Mouse (Mus musculus) hindbrain, embryonic 15.5 days (tissue): ENCODE measurements around the gene 4933400A11Rik. TPM values are rescaled to one million over a fixed set of nuclear protein-coding genes. Genes with fewer than 3 reads are reported as not detected.
A peak's percentile ranks its signal among the peaks of the same experiment; 100 is the strongest.

Source experiments
- ATAC-seq: fragments of 200-750 bp; cut with Nextera tagmentation; 2 replicates; pipeline ENCODE4 v1.8.0; 2017; ENCODE audit warnings: low read depth, moderate number of reproducible peaks, moderate TSS enrichment; ENCODE audit not compliant: low FRiP score
- H3K27ac ChIP-seq: fragments of 300-500 bp; sonication (generic); replicated peaks from 2 replicates; pipeline ENCODE4 v1.5.1; 2015; ENCODE audit warnings: mild to moderate bottlenecking, inconsistent platforms
- H3K27me3 ChIP-seq: fragments of 300-500 bp; sonication (generic); 2 replicates; pipeline ENCODE4 v1.6.1; 2015; ENCODE audit warnings: control low read depth, inconsistent platforms
- H3K36me3 ChIP-seq: fragments of 300-500 bp; sonication (generic); 2 replicates; pipeline ENCODE4 v1.6.1; 2015; ENCODE audit warnings: control low read depth, inconsistent platforms
- H3K4me1 ChIP-seq: fragments of 300-500 bp; sonication (generic); replicated peaks from 2 replicates; pipeline ENCODE4 v1.6.1; 2015; ENCODE audit warnings: control low read depth, inconsistent platforms
- H3K4me2 ChIP-seq: fragments of 300-500 bp; sonication (generic); 2 replicates; pipeline ENCODE4 v1.6.1; 2015; ENCODE audit warnings: moderate library complexity, mild to moderate bottlenecking, inconsistent platforms
- H3K4me3 ChIP-seq: fragments of 300-500 bp; sonication (generic); 2 replicates; pipeline ENCODE4 v1.5.1; 2015; ENCODE audit warnings: mild to moderate bottlenecking, inconsistent platforms
- H3K9ac ChIP-seq: fragments of 300-500 bp; sonication (generic); 2 replicates; pipeline ENCODE4 v1.6.1; 2015; ENCODE audit warnings: inconsistent platforms
- H3K9me3 ChIP-seq: fragments of 300-500 bp; sonication (generic); 2 replicates; pipeline ENCODE4 v1.6.1; 2016; ENCODE audit warnings: control low read depth, inconsistent platforms
- WGBS: fragments of 180-500 bp; shearing (Covaris S2); methylation state at CpG from one replicate; pipeline ENCODE4 v1.1.7; 2015; 5-methylcytosine and 5-hydroxymethylcytosine counted together
- polyA plus RNA-seq: library from polyadenylated mRNA; unstranded; fragments of >200 nt; fragmentation: Nextera tagmentation; extraction: Ambion mirVana; gene quantifications from 2 replicates; pipeline ENCODE4 v1.2.1, GENCODE M21; 2015

Gene 4933400A11Rik
- 0.16 and 0.20 TPM in 2 replicates for polyA plus RNA-seq

DNA sequence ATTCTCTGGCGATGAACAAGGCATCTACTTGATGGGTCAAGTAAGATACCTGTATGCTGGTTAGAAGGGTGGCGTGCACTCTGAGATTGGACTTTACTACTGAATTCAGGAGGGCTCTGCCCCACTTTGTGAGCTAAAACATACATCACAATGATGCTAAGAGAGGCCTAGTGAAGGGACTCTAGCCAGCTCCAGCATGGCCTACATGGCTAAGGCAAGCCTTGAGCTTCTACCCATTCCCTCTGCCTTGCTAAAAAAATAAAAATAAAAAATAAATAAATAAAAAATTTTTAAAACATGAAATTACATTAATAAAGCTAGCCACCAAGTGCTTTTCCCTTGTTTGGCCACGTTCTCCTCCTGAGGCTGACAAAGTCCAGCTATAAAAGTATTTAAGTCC, at the start of gene 4933400A11Rik:
4933400A11Rik (minus strand) TSS at position 101 of the 400 bp plus-strand sequence.
- no peaks in the 10 kb centered on the region for H3K9me3 ChIP-seq
- no peaks in the 10 kb centered on the region for H3K36me3 ChIP-seq
- no peak within 1 kb of the TSS for H3K27ac ChIP-seq
- no peak within 1 kb of the TSS for H3K9ac ChIP-seq
- no peaks in the 10 kb centered on the region for H3K4me1 ChIP-seq
- no peak for ATAC-seq
- no peak within 1 kb of the TSS for H3K4me3 ChIP-seq
- peaks cover under 1% of the 10 kb centered on the region; the same call in 1 of the 2 replicates for H3K27me3 ChIP-seq
- WGBS: 90% methylated on average over 3 of the region's 3 CpGs
- H3K4me2 ChIP-seq: no peak within 1 kb of the TSS

DNA sequence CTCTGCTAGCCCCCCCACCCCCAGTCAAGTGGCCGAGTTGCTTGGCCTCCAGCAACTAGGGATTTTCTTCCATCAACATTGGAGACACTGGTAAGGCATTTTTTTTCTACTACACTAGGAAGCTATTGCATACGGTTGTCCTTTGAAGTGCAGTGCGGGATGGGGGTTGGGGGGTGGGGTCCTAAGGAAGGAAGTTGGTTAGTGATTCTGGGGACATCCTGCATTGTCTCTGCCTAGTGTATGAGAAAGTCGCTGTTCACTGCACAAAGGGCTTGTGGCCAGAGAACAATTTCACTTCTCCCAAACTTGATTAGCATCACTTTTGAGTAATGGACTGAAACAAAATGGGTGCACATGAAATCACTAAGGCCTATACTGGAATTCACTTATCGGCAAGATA, 48.7 kb upstream of the 4933400A11Rik start:
- no peak overlapping the region for H3K4me3 ChIP-seq

GRCm38 (mm10) chrX:169827720-169828119, 48.3 kb upstream of the 4933400A11Rik start:
- no peaks in the 10 kb centered on the region for H3K9me3 ChIP-seq
- peak overlapping the region; percentile 53; the same call in 1 of the 2 replicates for H3K27ac ChIP-seq
- H3K9ac ChIP-seq: no peak overlapping the region
- H3K4me3 ChIP-seq: no peak overlapping the region
- peak overlapping the region; percentile 31; the same call in 1 of the 2 replicates for H3K4me2 ChIP-seq
- H3K27me3 ChIP-seq: peaks cover 12% of the 10 kb centered on the region; the same call in 1 of the 2 replicates
- 0 out of 2 replicates have a peak, but pooled peaks cover 3% of the 10 kb centered on the region for H3K4me1 ChIP-seq
- 16% methylated on average over 7 of the region's 7 CpGs for WGBS
- no peak for ATAC-seq
- no peaks in the 10 kb centered on the region for H3K36me3 ChIP-seq

More for the DNA sequence above, 48.7 kb upstream of the 4933400A11Rik start:
- no peaks in the 10 kb centered on the region for H3K36me3 ChIP-seq
- H3K27me3 ChIP-seq: peaks cover 12% of the 10 kb centered on the region; the same call in 1 of the 2 replicates
- no peak for ATAC-seq
- H3K4me2 ChIP-seq: peak overlapping the region; percentile 31; the same call in 1 of the 2 replicates
- 19% methylated on average over 5 of the region's 5 CpGs for WGBS
- no peaks in the 10 kb centered on the region for H3K9me3 ChIP-seq
- H3K27ac ChIP-seq: no peak overlapping the region
- 0 out of 2 replicates have a peak, but pooled peaks cover 3% of the 10 kb centered on the region for H3K4me1 ChIP-seq
- no peak overlapping the region for H3K9ac ChIP-seq

- 31% methylated on average over 10 of the region's 10 CpGs for WGBS
- Histone ChIP-seq H3K9ac (no peak overlapping the region), H3K4me2 (peak overlapping the region; percentile 19; the same call in 1 of the 2 replicates), H3K36me3 (no peaks in the 10 kb centered on the region), H3K27ac (no peak overlapping the region), H3K9me3 (no peaks in the 10 kb centered on the region), H3K4me3 (no peak overlapping the region), H3K27me3 (peaks cover 13% of the 10 kb centered on the region; the same call in 1 of the 2 replicates), H3K4me1 (0 out of 2 replicates have a peak, but pooled peaks cover 3% of the 10 kb centered on the region)
- peak; percentile 61; the same call in 1 of the 2 replicates for ATAC-seq
Observed at GRCm38 (mm10) chrX:169826947-169827346, 47.5 kb upstream of the 4933400A11Rik start.

- Histone ChIP-seq H3K36me3 (no peaks in the 10 kb centered on the region), H3K27ac (no peak overlapping the region), H3K9ac (no peak overlapping the region), H3K4me2 (no peak overlapping the region), H3K9me3 (no peaks in the 10 kb centered on the region), H3K27me3 (peaks cover 10% of the 10 kb centered on the region; the same call in 1 of the 2 replicates), H3K4me3 (no peak overlapping the region), H3K4me1 (no peaks in the 10 kb centered on the region)
- 71% methylated on average over 1 of the region's 1 CpGs for WGBS
- no peak for ATAC-seq
Observed at GRCm38 (mm10) chrX:169813673-169814072, 34.2 kb upstream of the 4933400A11Rik start.

GRCm38 (mm10) chrX:169811783-169812182, 32.3 kb upstream of the 4933400A11Rik start:
- 81% methylated on average over 2 of the region's 2 CpGs for WGBS
- Histone ChIP-seq H3K4me2 (no peak overlapping the region), H3K4me1 (no peaks in the 10 kb centered on the region), H3K9me3 (no peaks in the 10 kb centered on the region), H3K27me3 (peaks cover 10% of the 10 kb centered on the region; the same call in 1 of the 2 replicates), H3K4me3 (no peak overlapping the region), H3K36me3 (no peaks in the 10 kb centered on the region), H3K9ac (no peak overlapping the region), H3K27ac (no peak overlapping the region)
- no peak for ATAC-seq

DNA sequence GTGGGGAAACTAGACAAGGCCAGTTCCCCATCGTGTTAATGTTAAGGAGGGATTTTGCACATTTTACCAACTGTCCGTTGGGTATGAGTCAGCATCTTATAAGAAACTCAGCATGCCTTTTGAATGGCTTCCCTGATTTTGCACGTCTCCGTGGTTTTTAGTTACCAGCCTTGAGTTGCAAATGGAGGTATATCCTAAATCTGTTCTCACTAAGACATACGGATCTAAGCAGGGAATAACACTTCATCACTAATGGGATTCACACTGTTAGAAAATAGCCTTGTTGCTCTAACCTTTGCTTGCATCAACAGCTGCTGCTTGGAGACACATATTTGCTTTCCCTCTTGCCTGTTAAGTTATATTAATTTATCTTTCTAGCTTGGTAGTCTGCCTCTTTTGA, 31.9 kb upstream of the 4933400A11Rik start:
- Histone ChIP-seq H3K9me3 (no peaks in the 10 kb centered on the region), H3K4me3 (no peak overlapping the region), H3K36me3 (no peaks in the 10 kb centered on the region), H3K27ac (no peak overlapping the region), H3K4me1 (no peaks in the 10 kb centered on the region), H3K27me3 (peaks cover 9% of the 10 kb centered on the region; the same call in 1 of the 2 replicates), H3K9ac (no peak overlapping the region), H3K4me2 (no peak overlapping the region)
- no peak for ATAC-seq
- WGBS: 54% methylated on average over 5 of the region's 5 CpGs

DNA sequence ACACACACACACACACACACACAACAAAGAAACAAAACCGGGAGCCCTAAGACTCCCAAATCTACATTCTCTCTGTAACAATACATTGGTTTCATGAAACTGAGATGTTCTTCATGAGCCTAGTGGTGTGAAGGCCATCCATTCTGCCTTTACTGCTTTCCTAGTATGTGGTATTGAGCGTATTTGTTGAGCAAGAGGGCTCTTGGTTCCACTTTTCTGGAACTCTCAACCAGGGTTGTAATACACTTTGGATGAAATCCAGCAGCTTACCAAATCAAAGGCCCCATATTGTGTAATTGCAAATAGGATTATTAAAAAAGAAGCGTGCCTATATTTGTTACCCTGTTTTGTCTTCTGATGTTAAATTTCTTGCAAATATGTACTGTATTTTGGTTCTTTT, 28.3 kb upstream of the 4933400A11Rik start:
- H3K4me1 ChIP-seq: no peaks in the 10 kb centered on the region
- H3K27me3 ChIP-seq: peaks cover 9% of the 10 kb centered on the region
- H3K9me3 ChIP-seq: no peaks in the 10 kb centered on the region
- ATAC-seq: no peak
- H3K4me3 ChIP-seq: no peak overlapping the region
- H3K4me2 ChIP-seq: no peak overlapping the region
- H3K9ac ChIP-seq: no peak overlapping the region
- H3K27ac ChIP-seq: no peak overlapping the region
- WGBS: 87% methylated on average over 3 of the region's 3 CpGs
- no peaks in the 10 kb centered on the region for H3K36me3 ChIP-seq

DNA sequence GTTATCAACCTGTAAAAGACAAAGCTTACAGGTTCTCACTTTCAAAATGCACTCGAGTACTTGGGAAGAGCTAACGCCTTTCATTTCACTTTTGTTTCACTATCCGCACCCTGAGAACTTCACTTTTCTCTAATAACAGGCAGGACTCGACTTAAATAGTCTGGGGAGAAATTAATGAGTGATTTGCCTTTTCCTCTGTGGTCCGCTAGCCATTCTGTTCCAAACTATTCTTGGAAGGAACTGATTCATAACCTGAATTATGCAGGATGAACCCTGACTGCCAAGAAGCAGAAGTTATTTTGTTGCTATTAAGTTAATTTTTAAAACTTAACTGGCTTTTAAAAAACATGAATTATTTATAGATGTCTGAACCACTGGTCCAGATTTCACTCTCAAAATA, 26.4 kb upstream of the 4933400A11Rik start:
- H3K4me2 ChIP-seq: no peak overlapping the region
- peaks cover 6% of the 10 kb centered on the region; the same call in 1 of the 2 replicates for H3K27me3 ChIP-seq
- no peak overlapping the region for H3K4me3 ChIP-seq
- no peak overlapping the region for H3K27ac ChIP-seq
- H3K4me1 ChIP-seq: no peaks in the 10 kb centered on the region
- no peaks in the 10 kb centered on the region for H3K36me3 ChIP-seq
- H3K9ac ChIP-seq: no peak overlapping the region
- no peaks in the 10 kb centered on the region for H3K9me3 ChIP-seq
- ATAC-seq: no peak
- WGBS: 62% methylated on average over 5 of the region's 5 CpGs

GRCm38 (mm10) chrX:169800238-169800637, 20.8 kb upstream of the 4933400A11Rik start:
- Histone ChIP-seq H3K9ac (no peak overlapping the region), H3K36me3 (no peaks in the 10 kb centered on the region), H3K4me2 (no peak overlapping the region), H3K4me3 (no peak overlapping the region), H3K27me3 (peaks cover 11% of the 10 kb centered on the region), H3K9me3 (no peaks in the 10 kb centered on the region), H3K4me1 (no peaks in the 10 kb centered on the region), H3K27ac (no peak overlapping the region)
- ATAC-seq: no peak
- 30% methylated on average over 4 of the region's 4 CpGs for WGBS

GRCm38 (mm10) chrX:169798987-169799680, 19.7 kb upstream of the 4933400A11Rik start:
- H3K27me3 ChIP-seq: peaks cover 8% of the 10 kb centered on the region
- 5% methylated on average over 11 of the region's 11 CpGs for WGBS
- H3K4me3 ChIP-seq: peak overlapping the region; percentile 35
- no peak overlapping the region for H3K9ac ChIP-seq
- H3K9me3 ChIP-seq: no peaks in the 10 kb centered on the region
- H3K36me3 ChIP-seq: no peaks in the 10 kb centered on the region
- H3K4me1 ChIP-seq: no peaks in the 10 kb centered on the region
- H3K27ac ChIP-seq: no peak overlapping the region
- peak overlapping the region; percentile 37 for H3K4me2 ChIP-seq
- no peak for ATAC-seq

DNA sequence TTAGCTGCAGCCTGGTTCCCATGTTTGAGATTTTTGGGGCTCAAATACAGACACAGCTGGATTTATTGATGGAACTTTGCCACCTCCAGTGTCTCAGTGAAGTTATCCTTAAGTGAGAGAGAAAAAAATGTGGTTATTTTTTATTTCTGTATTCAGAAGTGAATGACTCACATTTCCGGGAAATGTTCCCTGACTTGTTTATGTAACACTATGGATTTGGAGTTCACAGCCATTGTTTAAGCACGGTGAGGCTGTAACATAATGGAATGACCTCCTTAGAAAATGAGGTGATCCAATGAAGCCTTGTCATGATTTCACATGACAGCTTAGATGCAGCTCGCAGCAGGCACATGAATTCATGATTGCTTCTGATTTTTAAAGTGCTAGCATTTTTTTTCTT, 17.7 kb upstream of the 4933400A11Rik start:
- H3K4me2 ChIP-seq: no peak overlapping the region

More for the DNA sequence above, 17.7 kb upstream of the 4933400A11Rik start:
- Histone ChIP-seq H3K9me3 (no peaks in the 10 kb centered on the region), H3K27me3 (peaks cover 7% of the 10 kb centered on the region; the same call in 1 of the 2 replicates), H3K9ac (no peak overlapping the region), H3K4me1 (no peaks in the 10 kb centered on the region), H3K4me3 (no peak overlapping the region), H3K27ac (no peak overlapping the region), H3K36me3 (no peaks in the 10 kb centered on the region)
- no peak for ATAC-seq
- 55% methylated on average over 3 of the region's 3 CpGs for WGBS
